Mouse (Mus musculus) erythroblast, embryonic 14.5 days (primary cell): Measurements from ENCODE around the gene Defb15.
"Not testable (repeated sequence)": the region's sequence is repeated elsewhere in the genome, so short reads cannot be mapped to it uniquely, and the experiment has no call there.

Source experiments
- GATA1 ChIP-seq: IDR thresholded peaks from 2 replicates; pipeline ENCODE4 v1.6.1; 2012; ENCODE audit warnings: low read length, inconsistent platforms, mixed read lengths
- TAL1 ChIP-seq: IDR thresholded peaks from 3 replicates; pipeline ENCODE4 v1.6.1; 2012; ENCODE audit warnings: low read length, inconsistent platforms, mixed read lengths

DNA sequence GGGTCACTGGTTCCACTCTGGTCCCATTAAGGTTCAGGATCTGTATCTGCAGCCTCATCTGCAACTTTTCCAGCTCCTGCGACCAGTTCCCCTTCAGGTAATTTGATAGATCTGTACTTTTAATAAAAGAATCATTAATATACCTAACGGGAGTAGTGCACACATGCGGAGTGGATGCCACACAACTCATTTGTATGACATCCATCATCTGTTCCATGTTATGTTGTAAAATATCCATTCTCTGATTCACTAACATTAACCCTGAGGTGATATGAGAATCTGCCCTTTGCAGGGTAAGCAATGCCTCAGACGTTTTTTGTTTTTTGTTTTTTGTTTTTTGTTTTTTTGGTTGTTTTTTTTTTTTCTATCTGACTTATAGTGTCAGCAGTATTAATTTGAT lies 5.5 kb upstream of the Defb15 start, which contains the start of gene Defb35:
- not testable (repeated sequence) for TF ChIP-seq GATA1, TAL1
